22 mouse cellular contexts compared by ENCODE assay signal in genomic region chr8:116500057-116500809, GRCm38 (mm10). TPM values are rescaled to one million over a fixed set of nuclear protein-coding genes. Genes with fewer than 3 reads are reported as not detected.
DNase-seq lines count a peak whose midpoint lies in the region; ATAC-seq and TF ChIP-seq lines count a peak whose summit lies in the region.
"Had no signal": no experiment of that assay in that cellular context is flagged by ENCODE, and none has a peak within 500 bp of the region (broad histone marks: within the 10 kb centered on the region; RNA-seq: fewer than 3 reads in every experiment).

No protein-coding gene starts in this region.

- no peak for TF ChIP-seq EP300 in liver, postnatal 0 days (IDR thresholded peaks at IDR 0.05; ENCODE audit: low read depth)

- H3K4me3 ChIP-seq in liver, adult 2 months (ENCODE audit: insufficient read depth, low read depth, low read length), result no peak overlapping the region
- no peak overlapping the region for H3K4me3 ChIP-seq in liver, postnatal 0 days (ENCODE audit: low read depth, low read length)
- H3K4me3 ChIP-seq: embryonic facial prominence, embryonic 10.5 days; forebrain, embryonic 10.5 days; forebrain, embryonic 15.5 days; heart, adult 2 months; heart, embryonic 15.5 days; hindbrain, embryonic 10.5 days; intestine, embryonic 15.5 days had no signal

- no peaks in the 10 kb centered on the region for H3K27me3 ChIP-seq in liver, adult 2 months (ENCODE audit: control insufficient read depth, insufficient read depth, low read length)
- no peaks in the 10 kb centered on the region for H3K27me3 ChIP-seq in liver, postnatal 0 days (ENCODE audit: insufficient read depth, low read length)
- H3K27me3 ChIP-seq: forebrain, embryonic 15.5 days; heart, embryonic 15.5 days; intestine, embryonic 15.5 days had no signal

- no peaks in the 10 kb centered on the region for H3K79me2 ChIP-seq in liver, adult 2 months (ENCODE audit: control insufficient read depth, insufficient read depth, low read length)

- TF ChIP-seq POLR2A in liver, adult 2 months (IDR thresholded peaks at IDR 0.05; ENCODE audit: extremely low read depth, insufficient read depth, low read length), result no peak

- ATAC-seq in liver, postnatal 0 days, result no peak
- ATAC-seq: forebrain, embryonic 15.5 days; intestine, embryonic 15.5 days had no signal

- H3K9me3 ChIP-seq in liver, postnatal 0 days (ENCODE audit: low read length), result no peaks in the 10 kb centered on the region
- H3K9me3 ChIP-seq: embryonic facial prominence, embryonic 10.5 days; forebrain, embryonic 10.5 days; forebrain, embryonic 15.5 days; heart, embryonic 15.5 days; hindbrain, embryonic 10.5 days; intestine, embryonic 15.5 days had no signal

- H3K9ac ChIP-seq in liver, adult 2 months (ENCODE audit: low read depth, low read length), result no peak overlapping the region
- no peak overlapping the region for H3K9ac ChIP-seq in liver, postnatal 0 days (replicated peaks)
- H3K9ac ChIP-seq: forebrain, embryonic 15.5 days; heart, embryonic 15.5 days; hindbrain, embryonic 14.5 days; intestine, embryonic 15.5 days had no signal

- intact Hi-C loops in left cerebral cortex, postnatal 14 days (cut with DNase I), result no loop called here

- 65% methylated on average over 7 of the region's 7 CpGs for WGBS in liver, adult 2 months
- WGBS in liver, postnatal 0 days (ENCODE audit: insufficient replicate concordance), result 71% methylated on average over 7 of the region's 7 CpGs

- H3K4me1 ChIP-seq in liver, adult 2 months (ENCODE audit: control insufficient read depth, insufficient read depth, low read length), result peaks cover 2% of the 10 kb centered on the region; the same call in 1 of the 2 replicates
- peaks cover 10% of the 10 kb centered on the region for H3K4me1 ChIP-seq in liver, postnatal 0 days (ENCODE audit: insufficient read depth)

- TF ChIP-seq CTCF in liver, adult 2 months (IDR thresholded peaks at IDR 0.05; ENCODE audit: low read depth, low read length), result no peak
- no peak for TF ChIP-seq CTCF in liver, postnatal 0 days (IDR thresholded peaks at IDR 0.05; ENCODE audit: low read depth)

- DNase-seq in frontal cortex, postnatal 36 days (ENCODE audit: low spot score in 2 of 2), result peak; percentile 20 to 22
- DNase-seq in frontal cortex, postnatal 14 days (ENCODE audit: low spot score in 2 of 2), result no peak
- DNase-seq in liver, adult 2 months (ENCODE audit: extremely low read depth, low read depth, low spot score), result peak; percentile 89
- DNase-seq in liver, postnatal 0 days, result no peak
- DNase-seq in fat pad, adult 2 months (ENCODE audit: extremely low read depth, low read depth, low spot score), result peak; percentile 90
- DNase-seq in left cerebral cortex, postnatal 14 days (ENCODE audit: low spot score in 2 of 2), result no peak
- DNase-seq: adrenal gland, adult 2 months; cerebellum, adult 2 months; cerebellum, postnatal 10 days; heart, adult 2 months; kidney, adult 18-20 months had no signal

- no peaks in the 10 kb centered on the region for H3K36me3 ChIP-seq in liver, adult 2 months (ENCODE audit: control insufficient read depth, insufficient read depth, low read length)
- no peaks in the 10 kb centered on the region for H3K36me3 ChIP-seq in liver, postnatal 0 days (replicated peaks; ENCODE audit: insufficient read depth, low read length)
- H3K36me3 ChIP-seq: embryonic facial prominence, embryonic 10.5 days; forebrain, embryonic 10.5 days; forebrain, embryonic 15.5 days; heart, embryonic 15.5 days; hindbrain, embryonic 10.5 days; intestine, embryonic 15.5 days had no signal

- no peak overlapping the region for H3K4me2 ChIP-seq in liver, postnatal 0 days (ENCODE audit: low read depth, low read length)
- H3K4me2 ChIP-seq: forebrain, embryonic 15.5 days; heart, embryonic 11.5 days; heart, embryonic 15.5 days; hindbrain, embryonic 14.5 days; intestine, embryonic 15.5 days had no signal

- 0 out of 2 replicates have a peak overlapping the region, but pooled peaks have one; percentile 18 for H3K27ac ChIP-seq in liver, adult 2 months (replicated peaks; ENCODE audit: insufficient read depth, low read depth, low read length)
- H3K27ac ChIP-seq in liver, postnatal 0 days (ENCODE audit: low read depth), result no peak overlapping the region
- H3K27ac ChIP-seq: embryonic facial prominence, embryonic 10.5 days; forebrain, embryonic 10.5 days; forebrain, embryonic 15.5 days; heart, adult 2 months; heart, embryonic 15.5 days; hindbrain, embryonic 10.5 days; hindbrain, embryonic 14.5 days; intestine, embryonic 15.5 days had no signal

RNA-seq across cellular contexts. Expression of gene Dynlrb2, which starts 4.5 kb away (rescaled TPM):
- not detected in 2 replicates for total RNA-seq in liver, adult 2 months (2014; rRNA removed)
- polyA plus RNA-seq in liver, adult 2 months (2012; rRNA removed), result not detected in 2 replicates
- polyA plus RNA-seq in liver, postnatal 0 days (2015; fragmentation: Nextera tagmentation; extraction: Ambion mirVana), result not detected in 2 replicates
- total RNA-seq in left cerebral cortex, postnatal 14 days (2021), result 1 to 10 TPM in 1 of 2 experiments, under 1 TPM in 1; 0.79 to 1.2 TPM
- total RNA-seq: adrenal gland, adult 2 months; ES-E14; gastrocnemius, postnatal 36 days; heart, adult 2 months; heart, postnatal 25 days had no signal
- polyA plus RNA-seq: adrenal gland, adult 2 months; heart, embryonic 11.5 days; intestine, embryonic 15.5 days had no signal

Comparison
In these comparisons a context has a peak if more than half of its experiments do, and no peak if none do; other contexts are left out.
1. DNase-seq: peak in frontal cortex, postnatal 36 days (2 of 2), liver, adult 2 months (single experiment) and fat pad, adult 2 months (single experiment); none in frontal cortex, postnatal 14 days (0 of 2), liver, postnatal 0 days (single experiment) and left cerebral cortex, postnatal 14 days (0 of 2).